28 mouse cellular contexts compared by ENCODE assay signal in genomic region chr17:30616203-30616602, GRCm38 (mm10). TPM values are rescaled to one million over a fixed set of nuclear protein-coding genes. Genes with fewer than 3 reads are reported as not detected.
DNase-seq lines count a peak whose midpoint lies in the region; ATAC-seq and TF ChIP-seq lines count a peak whose summit lies in the region.
"Had no signal": no experiment of that assay in that cellular context is flagged by ENCODE, and none has a peak within 500 bp of the region (broad histone marks: within the 10 kb centered on the region; RNA-seq: fewer than 3 reads in every experiment).

No protein-coding gene starts in this region.

- H3K27ac ChIP-seq in liver, embryonic 15.5 days (replicated peaks), result peak overlapping the region; percentile 77
- H3K27ac ChIP-seq in left cerebral cortex, adult 2 months, result no peak overlapping the region
- H3K27ac ChIP-seq: embryonic facial prominence, embryonic 10.5 days; embryonic facial prominence, embryonic 15.5 days; heart, embryonic 13.5 days; hindbrain, embryonic 12.5 days; hindbrain, postnatal 0 days; intestine, embryonic 15.5 days; midbrain, embryonic 13.5 days; neural tube, embryonic 13.5 days; stomach, postnatal 0 days had no signal

- peaks cover 55% of the 10 kb centered on the region for H3K4me1 ChIP-seq in liver, embryonic 15.5 days (replicated peaks)

- peak; percentile 58 for DNase-seq in MEL-GATA-1-ER (ENCODE audit: extremely low read depth, low read depth)
- DNase-seq in heart, postnatal 10 days, result no peak
- no peak for DNase-seq in MN1 (ENCODE audit: low spot score)
- DNase-seq in left cerebral cortex, adult 2 months (ENCODE audit: extremely low spot score in 1 of 2, low spot score in 2 of 2), result no peak
- DNase-seq: adrenal gland, postnatal 36 days; B cell, adult 2 months; cerebellum, adult 8-10 months; cerebellum, postnatal 25 days; gastrocnemius, postnatal 36 days; heart, postnatal 14 days; kidney, adult 2 months; kidney, postnatal 36 days; lung, postnatal 36 days; right cerebral cortex, postnatal 4 days; thymus, postnatal 4 days had no signal

- no peaks in the 10 kb centered on the region for H3K27me3 ChIP-seq in liver, embryonic 15.5 days
- H3K27me3 ChIP-seq: embryonic facial prominence, embryonic 15.5 days; heart, embryonic 13.5 days; hindbrain, embryonic 12.5 days; intestine, embryonic 15.5 days; midbrain, embryonic 13.5 days; neural tube, embryonic 13.5 days had no signal

- 38% methylated on average over 5 of the region's 5 CpGs for WGBS in liver, embryonic 15.5 days (ENCODE audit: insufficient replicate concordance)

- no peak overlapping the region for H3K9ac ChIP-seq in liver, embryonic 15.5 days
- H3K9ac ChIP-seq: embryonic facial prominence, embryonic 15.5 days; heart, embryonic 13.5 days; hindbrain, embryonic 12.5 days; intestine, embryonic 15.5 days; midbrain, embryonic 13.5 days; neural tube, embryonic 13.5 days had no signal

- H3K9me3 ChIP-seq in liver, embryonic 15.5 days (replicated peaks), result no peaks in the 10 kb centered on the region
- H3K9me3 ChIP-seq: embryonic facial prominence, embryonic 10.5 days; embryonic facial prominence, embryonic 15.5 days; heart, embryonic 13.5 days; hindbrain, embryonic 12.5 days; intestine, embryonic 15.5 days; midbrain, embryonic 13.5 days; neural tube, embryonic 13.5 days had no signal

- H3K4me2 ChIP-seq in liver, embryonic 15.5 days, result peak overlapping the region; percentile 27
- H3K4me2 ChIP-seq: embryonic facial prominence, embryonic 15.5 days; heart, embryonic 13.5 days; hindbrain, embryonic 12.5 days; intestine, embryonic 15.5 days; midbrain, embryonic 13.5 days; neural tube, embryonic 13.5 days had no signal

- intact Hi-C loops in heart, postnatal 10 days (cut with DNase I), result no loop called here
- intact Hi-C loops in left cerebral cortex, adult 2 months (cut with DNase I), result no loop called here

- no peak overlapping the region for H3K4me3 ChIP-seq in liver, embryonic 15.5 days (replicated peaks)
- H3K4me3 ChIP-seq in left cerebral cortex, adult 2 months, result no peak overlapping the region
- H3K4me3 ChIP-seq: embryonic facial prominence, embryonic 10.5 days; embryonic facial prominence, embryonic 15.5 days; heart, embryonic 13.5 days; hindbrain, embryonic 12.5 days; intestine, embryonic 15.5 days; megakaryocyte, embryonic 14.5 days; midbrain, embryonic 13.5 days; neural tube, embryonic 13.5 days had no signal

- no peak for TF ChIP-seq CTCF in left cerebral cortex, adult 2 months (IDR thresholded peaks at IDR 0.05)

- 0 out of 2 replicates have a peak, but pooled peaks have one; percentile 13 for ATAC-seq in erythroblast, adult 5-6 weeks (replicated peaks; ENCODE audit: low FRiP score, poor library complexity, severe bottlenecking)
- ATAC-seq in liver, embryonic 15.5 days (ENCODE audit: insufficient read depth), result peak; percentile 9; the same call in 1 of the 2 replicates
- ATAC-seq: forebrain, embryonic 14.5 days; hindbrain, postnatal 0 days; intestine, embryonic 15.5 days; midbrain, embryonic 13.5 days had no signal

- H3K36me3 ChIP-seq in liver, embryonic 15.5 days (replicated peaks), result no peaks in the 10 kb centered on the region
- H3K36me3 ChIP-seq: embryonic facial prominence, embryonic 10.5 days; embryonic facial prominence, embryonic 15.5 days; heart, embryonic 13.5 days; hindbrain, embryonic 12.5 days; intestine, embryonic 15.5 days; midbrain, embryonic 13.5 days; neural tube, embryonic 13.5 days had no signal

RNA-seq across cellular contexts. Expression of gene Dnah8, which starts 8.0 kb away (rescaled TPM):
- total RNA-seq in erythroblast, adult 5-6 weeks (2015; ENCODE audit: low replicate concordance), result 6.0 and 9.4 TPM in 2 replicates
- 9.3 and 12.0 TPM in 2 replicates for total RNA-seq in erythroblast, adult 5-6 weeks (2017; ENCODE audit: low replicate concordance)
- 1.1 and 1.4 TPM in 2 replicates for polyA plus RNA-seq in liver, embryonic 15.5 days (2015; fragmentation: Nextera tagmentation; extraction: Ambion mirVana)
- total RNA-seq in heart, postnatal 10 days (2021), result 1 to 10 TPM; 3.0 to 3.8 TPM
- under 1 TPM; 0.35 to 0.97 TPM for total RNA-seq in left cerebral cortex, adult 2 months (2021)

RNA-seq across cellular contexts. Expression of gene Glo1, which starts 10.5 kb away (rescaled TPM):
- 129 and 153 TPM in 2 replicates for total RNA-seq in erythroblast, adult 5-6 weeks (2015; ENCODE audit: low replicate concordance)
- total RNA-seq in erythroblast, adult 5-6 weeks (2017; ENCODE audit: low replicate concordance), result 172 and 176 TPM in 2 replicates
- 234 and 243 TPM in 2 replicates for polyA plus RNA-seq in liver, embryonic 15.5 days (2015; fragmentation: Nextera tagmentation; extraction: Ambion mirVana)
- total RNA-seq in heart, postnatal 10 days (2021), result 100 to 1,000 TPM; 132 to 159 TPM
- 100 to 1,000 TPM; 137 to 143 TPM for total RNA-seq in left cerebral cortex, adult 2 months (2021)

RNA-seq across cellular contexts. Expression of gene Btbd9, which starts 39.9 kb away (rescaled TPM):
- total RNA-seq in erythroblast, adult 5-6 weeks (2015; ENCODE audit: low replicate concordance), result 6.5 and 9.2 TPM in 2 replicates
- 2.4 and 6.3 TPM in 2 replicates for total RNA-seq in erythroblast, adult 5-6 weeks (2017; ENCODE audit: low replicate concordance)
- polyA plus RNA-seq in liver, embryonic 15.5 days (2015; fragmentation: Nextera tagmentation; extraction: Ambion mirVana), result 12.2 and 15.4 TPM in 2 replicates
- total RNA-seq in heart, postnatal 10 days (2021), result 10 to 100 TPM; 30.9 to 34.0 TPM
- 100 to 1,000 TPM; 102 to 104 TPM for total RNA-seq in left cerebral cortex, adult 2 months (2021)
